Mouse (Mus musculus): ENCODE data around the gene Invs. TPM values are rescaled to one million over a fixed set of nuclear protein-coding genes. Genes with fewer than 3 reads are reported as not detected.
"Not testable (repeated sequence)": the region's sequence is repeated elsewhere in the genome, so short reads cannot be mapped to it uniquely, and the experiment has no call there.

The Invs gene
- total RNA-seq, 4 experiments from 2014 or later = 1.8 to 2.7 (median 2.3) TPM

DNA sequence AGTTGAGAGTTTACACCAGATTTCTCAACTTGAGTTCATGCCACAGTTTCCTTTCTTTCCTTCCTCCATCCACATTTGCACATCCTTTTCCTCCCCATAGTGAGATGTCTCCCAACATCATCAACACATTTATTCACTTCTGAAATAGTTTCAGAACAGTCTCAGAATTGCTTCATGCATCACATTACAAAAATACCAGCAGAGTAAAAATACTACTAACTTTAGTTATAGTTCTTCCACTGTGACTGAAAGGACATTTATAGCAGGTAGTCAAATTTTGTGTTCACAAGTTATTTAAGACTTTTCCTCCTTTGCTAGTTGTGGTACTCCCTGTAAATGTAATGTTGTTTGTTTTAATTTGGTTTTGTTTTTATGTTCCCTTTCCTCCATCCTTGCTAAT, 47.6 kb downstream of the Invs start:
- DNase-seq (ENCODE audit: low spot score in 2 of 2) = no peak

DNA sequence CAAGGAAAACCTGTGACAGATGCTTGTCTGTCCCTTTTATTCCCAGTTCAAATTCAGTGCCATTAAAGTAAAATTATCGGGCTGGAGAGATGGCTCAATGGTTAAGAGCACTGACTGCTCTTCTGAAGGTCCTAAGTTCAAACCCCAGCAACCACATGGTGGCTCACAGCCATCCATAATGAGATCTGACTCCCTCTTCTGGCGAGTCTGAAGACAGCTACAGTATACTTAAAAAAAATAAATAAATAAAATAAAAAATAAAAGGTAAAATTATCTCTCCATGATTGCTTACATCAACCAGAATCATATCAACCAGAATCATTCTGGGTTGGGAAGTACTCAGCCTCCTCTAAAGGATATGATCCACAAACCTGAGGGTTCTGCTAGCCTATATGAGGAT, 48.5 kb downstream of the Invs start:
- no peak for DNase-seq (ENCODE audit: low spot score in 2 of 2)

DNA sequence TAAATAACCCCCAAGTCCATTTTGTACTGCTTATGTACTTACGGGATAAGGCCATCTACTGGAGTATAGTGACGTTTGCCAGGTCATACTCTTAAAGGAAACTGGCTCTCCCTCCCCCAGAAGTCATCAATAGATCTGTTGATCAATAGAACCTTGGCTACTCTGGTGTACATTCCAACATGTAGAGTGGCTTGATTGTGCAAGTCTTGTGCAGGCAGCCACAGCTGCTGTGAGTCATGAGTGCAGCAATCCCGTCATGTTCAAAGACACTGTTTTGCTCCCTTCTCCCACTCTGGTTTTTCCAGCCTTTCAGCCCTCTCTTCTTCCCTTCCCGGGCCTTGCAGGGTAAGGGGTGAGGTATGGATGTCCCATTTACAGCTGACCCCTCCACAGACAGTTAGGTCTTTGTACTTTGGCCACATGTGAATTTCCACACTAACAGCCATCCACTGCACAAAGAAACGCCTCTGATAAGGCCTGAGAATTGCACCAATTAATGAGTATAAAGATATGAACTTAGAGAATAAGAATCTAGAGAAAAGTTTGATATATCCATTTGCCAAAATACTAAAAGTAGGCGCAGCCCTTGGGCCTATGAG, 53.0 kb downstream of the Invs start:
- DNase-seq (ENCODE audit: low spot score in 2 of 2) = no peak

DNA sequence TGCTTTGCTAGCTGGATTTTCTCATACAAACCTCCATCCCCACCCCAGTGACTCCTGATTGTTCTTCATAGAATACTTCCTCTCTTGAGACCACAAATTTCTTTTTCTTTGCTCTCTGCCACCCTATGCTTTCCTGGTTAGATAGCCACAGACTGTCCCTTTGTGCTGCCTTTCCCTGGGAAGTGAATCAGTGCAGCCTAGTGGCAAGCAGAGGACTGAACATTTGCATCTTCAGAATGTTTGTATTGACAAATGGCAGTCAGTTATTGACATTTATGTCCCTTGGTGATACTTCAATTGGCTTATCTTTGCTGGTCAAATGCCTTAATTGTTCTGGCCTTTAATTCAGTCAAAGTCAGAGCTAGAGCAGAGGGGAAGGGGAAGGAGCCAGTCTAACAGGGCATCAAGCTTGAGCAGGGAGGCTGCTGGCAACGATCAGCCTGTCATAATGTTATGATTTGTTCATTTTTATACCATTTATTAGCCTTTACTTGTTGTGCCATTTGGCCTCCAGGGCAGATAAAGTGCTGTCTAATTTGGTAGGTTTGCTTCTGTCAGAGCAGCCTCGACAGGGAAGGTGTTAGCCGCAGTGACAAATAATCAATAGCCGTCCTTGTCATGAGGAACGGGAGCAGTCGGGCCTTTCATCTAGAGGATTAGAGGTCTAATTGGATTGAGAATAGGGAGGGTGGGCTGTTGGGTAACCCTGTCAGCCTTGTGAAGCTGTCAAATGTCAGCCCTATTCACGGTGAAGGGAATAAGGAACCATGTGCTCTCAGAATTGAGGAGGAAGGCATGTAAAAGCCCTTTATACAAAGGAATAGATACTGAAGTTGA, 55.6 kb downstream of the Invs start:
- no peak for DNase-seq (ENCODE audit: low spot score in 2 of 2)

DNA sequence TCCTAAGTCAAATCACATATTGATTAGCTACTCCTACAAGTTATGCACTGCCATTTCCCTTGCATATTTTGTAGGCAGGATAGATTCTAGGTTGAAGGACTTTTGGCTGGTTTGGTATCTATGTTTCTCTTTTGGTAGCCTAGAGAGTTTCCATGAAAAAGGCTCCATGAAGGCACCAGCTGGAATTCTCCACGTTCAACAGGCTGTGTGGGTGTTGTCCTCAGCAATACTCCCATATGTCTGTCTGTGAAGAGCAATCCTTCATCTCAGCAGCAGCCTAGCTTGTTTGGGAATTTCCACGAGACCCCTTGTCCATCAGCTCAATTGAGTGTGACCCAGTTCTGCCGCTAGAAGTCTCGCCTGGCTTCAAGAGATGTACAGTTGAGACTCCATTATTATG, 63.1 kb downstream of the Invs start:
- DNase-seq (ENCODE audit: low spot score in 2 of 2) = no peak

DNA sequence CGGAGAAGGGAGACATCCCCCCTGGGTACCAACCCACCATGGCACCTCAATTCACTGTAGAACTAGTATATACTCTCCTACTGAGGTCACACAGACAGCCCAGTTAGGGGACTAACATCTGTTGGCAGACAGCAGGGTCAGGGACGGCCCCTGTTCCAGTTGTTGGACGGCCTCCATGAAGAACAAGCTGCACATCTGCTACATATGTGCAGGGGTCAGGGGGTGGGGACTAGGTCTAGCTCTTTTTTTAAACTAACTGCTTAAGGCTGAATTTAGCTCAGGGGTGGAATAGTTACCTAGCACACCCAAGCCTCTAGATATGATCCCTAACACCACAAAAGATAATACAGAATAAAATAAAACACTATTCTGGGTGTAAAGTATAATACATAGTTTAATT, 82.8 kb downstream of the Invs start:
- DNase-seq (ENCODE audit: low spot score in 2 of 2) = no peak

DNA sequence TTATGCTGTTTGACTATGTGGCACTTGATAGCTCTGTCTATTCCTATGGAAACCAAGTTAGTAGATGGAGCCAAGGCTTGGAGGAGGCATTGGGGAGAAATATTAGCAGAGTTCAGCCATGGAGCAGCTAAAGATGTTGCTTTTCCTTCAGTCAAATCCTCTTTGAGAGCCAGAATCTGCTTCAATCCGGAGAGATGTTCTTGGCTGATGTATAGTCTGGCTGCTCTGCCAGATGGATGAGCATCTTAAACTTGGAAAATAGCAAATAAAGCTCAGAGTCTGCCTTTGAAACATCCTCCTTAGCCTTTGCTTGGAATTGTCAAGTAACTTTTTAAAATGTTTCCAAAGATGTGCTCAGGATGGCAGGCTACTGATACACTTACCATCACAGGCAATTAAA, 91.5 kb downstream of the Invs start:
- DNase-seq (ENCODE audit: low spot score in 2 of 2) = no peak

DNA sequence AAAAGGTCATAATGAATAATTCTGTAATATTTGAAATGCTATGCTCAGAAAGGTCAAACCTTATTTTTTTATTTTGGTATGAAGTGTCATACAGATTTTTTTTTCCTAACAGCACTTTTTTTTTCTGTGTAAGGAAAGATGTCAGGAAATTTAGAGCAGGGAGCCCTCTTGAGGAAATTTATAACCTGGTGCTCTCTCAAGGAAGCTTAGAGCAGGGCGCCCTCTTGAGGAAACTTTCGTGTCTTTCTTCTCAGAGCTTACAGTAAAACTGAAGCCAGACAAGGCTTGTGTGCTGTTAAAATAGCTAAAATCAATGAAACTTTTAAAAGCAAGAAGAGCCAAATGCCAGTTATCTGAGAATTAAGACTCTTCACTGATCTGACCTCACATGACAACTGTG, 101.4 kb downstream of the Invs start:
- DNase-seq (ENCODE audit: low spot score in 2 of 2) = peak; percentile 9 to 13

DNA sequence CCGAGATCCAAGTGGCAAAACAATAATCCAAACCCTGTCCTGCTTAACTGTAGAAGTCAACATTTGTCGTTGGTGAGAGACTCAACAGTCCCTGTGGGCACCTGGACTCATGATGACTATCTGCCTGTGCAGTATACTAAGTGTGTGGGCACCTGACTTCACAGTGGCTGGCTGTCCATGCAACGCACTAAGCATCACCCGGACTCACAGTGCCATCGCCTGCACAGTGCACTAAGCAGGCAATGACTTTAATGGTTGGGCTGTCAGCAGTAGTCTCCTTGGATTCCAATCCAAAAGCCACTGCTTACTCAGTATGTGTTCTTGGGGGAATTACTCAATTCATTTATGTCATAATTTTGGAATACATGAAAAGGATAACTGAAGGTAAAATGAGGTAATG, 102.9 kb downstream of the Invs start:
- DNase-seq (ENCODE audit: low spot score in 2 of 2) = no peak

DNA sequence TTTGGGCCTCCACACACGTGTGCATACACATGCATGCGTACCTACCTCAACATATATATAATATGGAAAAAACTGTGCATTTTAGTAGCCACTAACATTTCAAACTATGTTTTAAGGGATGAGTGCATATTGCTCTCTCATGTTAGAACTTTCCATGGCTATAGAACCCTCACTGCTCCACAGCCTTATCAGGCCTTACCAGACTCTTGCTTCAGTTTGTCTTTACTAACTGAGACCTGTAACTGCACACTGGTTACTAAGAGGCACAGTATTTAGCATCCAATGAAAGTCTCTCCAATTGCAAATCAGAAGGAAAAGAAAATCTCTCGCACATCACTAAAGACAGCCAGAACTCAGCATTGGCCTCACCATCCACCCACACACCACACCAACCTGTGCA, 117.4 kb downstream of the Invs start:
- DNase-seq (ENCODE audit: low spot score in 2 of 2) = no peak

DNA sequence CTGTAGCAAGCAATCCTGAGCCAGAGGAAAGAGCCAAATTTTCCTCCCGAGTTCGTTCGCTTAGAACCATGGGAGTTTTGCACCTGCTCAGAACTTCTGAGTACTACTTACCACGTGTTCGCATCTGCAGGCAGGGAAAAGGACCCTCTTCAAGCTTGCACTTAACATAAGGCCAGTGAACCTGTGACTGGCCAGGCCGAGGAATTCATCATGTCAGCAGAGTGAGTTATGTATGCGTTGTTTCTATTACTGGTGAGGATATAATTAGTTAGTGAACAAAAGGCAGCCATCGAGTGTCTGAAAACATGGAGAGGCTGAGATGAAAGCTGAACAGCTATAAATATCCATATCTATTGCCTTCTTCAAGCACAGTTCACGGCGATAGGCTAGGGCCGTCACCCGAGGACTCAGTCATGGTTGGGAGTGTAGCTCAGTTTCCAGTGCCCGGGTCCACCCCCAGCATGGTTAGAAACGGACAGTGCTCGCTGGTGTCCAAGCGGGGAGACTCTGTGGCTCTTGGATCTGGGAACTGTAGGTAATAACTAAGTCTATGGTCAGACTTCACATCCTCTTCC, 123.6 kb downstream of the Invs start:
- DNase-seq (ENCODE audit: low spot score in 2 of 2) = no peak

DNA sequence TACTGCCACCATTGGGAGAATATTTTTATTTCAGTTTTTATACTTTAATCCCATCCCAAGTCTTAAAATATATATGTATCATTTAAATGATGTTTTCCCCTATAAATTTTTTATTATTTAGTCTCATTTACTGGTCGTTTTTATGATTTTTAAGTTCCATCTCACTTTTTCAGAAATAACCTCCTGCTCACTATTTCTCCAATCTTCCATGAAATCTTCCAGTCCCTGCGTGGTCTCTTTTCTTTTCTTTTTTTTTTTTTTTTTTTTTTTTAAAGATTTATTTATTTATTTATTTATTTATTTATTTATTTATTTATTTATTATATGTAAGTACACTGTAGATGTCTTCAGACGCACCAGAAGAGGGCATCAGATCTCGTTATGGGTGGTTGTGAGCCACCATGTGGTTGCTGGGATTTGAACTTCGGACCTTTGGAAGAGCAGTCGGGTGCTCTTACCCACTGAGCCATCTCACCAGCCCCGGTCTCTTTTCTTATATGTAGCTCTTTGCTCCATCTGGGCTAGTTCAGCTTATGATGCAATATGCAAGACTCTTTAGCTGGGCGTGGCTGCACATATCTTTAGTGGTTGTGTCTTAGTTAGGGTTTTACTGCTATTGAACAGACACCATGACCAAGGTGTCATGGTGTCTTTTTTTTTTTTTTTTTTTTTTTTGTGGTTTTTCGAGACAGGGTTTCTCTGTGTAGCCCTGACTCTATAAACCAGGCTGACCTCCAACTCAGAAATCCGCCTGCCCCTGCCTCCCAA, 126.3 kb downstream of the Invs start:
- DNase-seq (ENCODE audit: low spot score in 2 of 2) = not testable (repeated sequence)

DNA sequence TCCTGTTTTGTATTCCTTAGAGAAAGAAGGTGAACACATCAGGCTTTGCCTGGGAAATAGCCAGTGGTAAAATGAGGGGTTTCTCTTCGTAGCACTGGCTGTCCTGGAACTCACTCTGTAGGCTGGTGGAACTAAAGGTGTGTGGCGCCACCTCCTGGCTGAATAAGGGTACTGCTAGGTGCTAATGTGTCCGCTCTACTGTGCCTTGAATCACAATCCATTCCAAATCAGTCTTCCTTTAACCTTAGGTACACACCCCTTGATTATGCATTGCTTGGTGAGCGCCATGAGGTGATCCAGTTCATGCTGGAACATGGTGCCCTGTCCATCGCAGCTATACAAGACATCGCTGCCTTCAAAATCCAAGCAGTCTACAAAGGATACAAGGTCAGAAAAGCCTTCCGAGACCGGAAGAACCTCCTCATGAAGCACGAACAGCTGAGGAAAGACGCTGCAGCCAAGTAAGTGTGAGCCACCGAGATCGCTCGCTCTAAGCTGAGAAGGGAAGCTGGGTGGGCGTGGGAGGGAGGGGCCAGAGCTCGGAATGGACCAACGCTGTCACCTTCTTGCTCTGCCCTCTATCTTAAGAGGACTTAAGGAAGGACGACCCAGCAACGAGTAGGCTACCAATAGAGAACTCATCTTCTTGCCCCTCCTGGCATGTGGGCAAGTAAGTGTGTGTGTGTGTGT, 127.9 kb downstream of the Invs start:
- peak; percentile 8 to 28 for DNase-seq (ENCODE audit: low spot score in 2 of 2)

DNA sequence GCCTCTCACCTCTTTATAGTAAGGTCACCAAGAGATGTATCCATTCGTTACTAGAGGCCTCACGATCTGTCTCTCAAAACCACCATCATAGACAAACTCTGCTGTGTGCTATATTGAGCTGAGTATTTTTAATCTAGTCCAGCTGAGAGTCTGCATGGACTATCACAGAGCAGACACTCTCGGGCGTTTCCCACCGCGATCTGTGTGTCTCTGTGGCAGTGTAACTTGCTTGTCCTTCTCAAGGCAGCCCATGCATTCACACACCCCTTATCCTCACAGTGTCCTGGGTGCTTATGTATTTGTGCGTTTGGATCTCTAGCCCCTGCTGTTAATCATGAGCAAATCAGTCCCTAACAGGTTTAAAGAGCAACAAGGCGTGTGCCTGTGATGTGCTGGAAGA, 133.9 kb downstream of the Invs start:
- DNase-seq (ENCODE audit: low spot score in 2 of 2) = no peak

DNA sequence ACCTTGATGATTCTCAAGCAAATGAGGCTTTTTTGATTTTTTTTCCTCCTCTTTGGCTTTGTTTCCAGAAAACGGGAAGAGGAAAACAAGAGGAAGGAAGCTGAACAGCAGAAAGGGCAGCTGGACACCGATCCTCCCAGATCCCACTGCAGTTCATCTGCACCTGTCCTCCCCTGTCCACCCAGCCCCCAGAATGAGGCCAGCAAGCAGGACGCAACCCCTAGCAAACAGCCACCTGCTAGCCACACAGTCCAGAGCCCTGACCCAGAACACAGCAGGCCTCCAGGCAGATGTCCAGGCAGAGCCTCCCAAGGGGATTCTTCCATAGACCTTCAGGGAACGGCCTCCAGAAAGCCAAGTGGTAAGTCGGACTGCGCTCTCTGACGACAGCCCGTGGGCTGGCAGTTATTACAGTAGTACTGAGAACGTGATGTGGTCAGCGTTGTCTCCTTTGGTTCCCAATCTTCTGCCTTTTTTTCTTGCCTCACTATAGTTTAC, 136.3 kb downstream of the Invs start:
- peak; percentile 78 to 81 for DNase-seq (ENCODE audit: low spot score in 2 of 2)

DNA sequence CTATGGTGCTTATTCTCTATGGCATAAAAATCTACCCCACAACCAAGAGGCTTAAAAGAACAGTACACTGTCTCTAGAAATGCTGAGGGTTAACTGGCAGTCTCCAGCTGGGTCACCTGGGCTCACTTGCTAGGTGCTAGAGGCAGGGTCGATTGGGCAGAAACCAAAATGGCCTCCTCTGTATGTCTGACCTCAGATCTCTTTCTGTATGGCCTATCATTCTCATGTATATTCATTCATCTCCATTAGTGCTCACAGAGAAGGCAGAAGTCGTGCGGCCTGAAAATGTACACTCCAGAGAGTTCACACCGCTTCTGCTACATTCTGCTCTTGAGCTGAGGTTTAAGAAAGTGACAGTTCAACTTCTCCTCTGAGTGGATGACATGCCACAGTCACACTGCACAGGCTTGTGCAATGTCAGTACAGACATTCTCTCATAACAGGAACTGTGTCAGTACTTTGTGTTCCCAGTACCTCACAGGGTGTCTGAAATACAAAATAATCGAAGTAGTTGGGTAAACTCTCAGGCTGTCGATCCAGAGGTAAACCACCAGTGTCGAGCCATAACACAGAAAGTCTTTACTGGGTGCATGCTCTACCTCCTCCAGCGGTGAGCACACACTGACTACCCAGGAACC, 139.4 kb downstream of the Invs start:
- no peak for DNase-seq (ENCODE audit: low spot score in 2 of 2)

DNA sequence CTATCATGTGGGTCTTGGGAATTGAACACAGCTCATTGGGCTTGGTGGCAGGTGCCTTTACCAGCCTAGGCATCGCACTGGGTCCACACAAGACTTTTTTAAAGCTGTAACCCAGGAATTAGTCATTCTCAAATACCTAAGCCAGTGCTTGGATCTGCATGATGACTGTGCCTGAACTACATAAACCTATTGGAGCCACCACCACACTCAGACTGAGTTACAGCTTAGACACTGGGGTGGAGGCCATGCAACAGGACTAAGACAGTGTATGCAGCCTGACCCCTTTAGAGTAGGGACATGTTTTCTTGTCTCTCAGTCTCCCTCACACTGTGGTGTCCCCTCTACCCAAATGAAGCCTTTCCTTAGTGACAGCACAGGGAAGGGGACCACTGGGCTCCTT, 143.1 kb downstream of the Invs start:
- DNase-seq (ENCODE audit: low spot score in 2 of 2) = no peak

DNA sequence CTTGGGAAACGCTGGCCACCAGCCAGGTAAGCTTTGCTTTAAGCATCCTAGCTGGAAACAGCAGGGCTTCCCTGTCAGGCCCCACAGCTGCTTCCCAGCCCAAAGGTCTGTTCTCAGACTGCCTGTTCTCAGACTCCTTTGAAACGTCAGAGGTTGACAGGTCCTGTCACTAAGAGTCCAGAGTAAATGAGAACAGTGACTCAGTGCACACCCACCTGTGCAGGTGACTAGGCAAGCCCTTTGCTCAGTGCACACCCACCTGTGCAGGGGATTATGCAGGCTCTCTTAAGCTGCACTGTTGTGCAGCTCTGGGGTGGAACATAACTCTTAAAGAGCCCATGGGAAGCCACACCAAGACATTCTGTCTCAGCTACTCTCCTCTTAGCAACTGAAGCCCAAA, 144.2 kb downstream of the Invs start:
- DNase-seq (ENCODE audit: low spot score in 2 of 2) = no peak

DNA sequence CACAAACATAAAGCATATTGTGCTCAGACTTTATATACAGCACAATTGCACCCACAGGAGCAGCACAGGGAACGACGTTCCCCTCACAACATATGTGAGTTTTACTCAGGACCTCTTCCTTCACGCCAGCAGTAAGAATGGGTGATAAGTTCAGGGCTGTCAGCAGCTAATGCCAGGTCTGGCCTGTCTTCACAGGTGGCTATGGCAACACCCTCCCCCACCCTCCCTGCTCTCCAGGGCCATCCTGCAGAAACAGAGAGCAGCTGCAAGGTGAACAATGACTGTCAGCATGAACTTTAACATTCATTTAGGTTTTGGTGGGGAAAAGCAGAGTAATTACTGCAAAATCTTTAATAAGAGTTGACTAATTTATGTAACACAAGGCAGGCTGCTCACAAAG, 147.9 kb downstream of the Invs start:
- DNase-seq (ENCODE audit: low spot score in 2 of 2) = no peak

DNA sequence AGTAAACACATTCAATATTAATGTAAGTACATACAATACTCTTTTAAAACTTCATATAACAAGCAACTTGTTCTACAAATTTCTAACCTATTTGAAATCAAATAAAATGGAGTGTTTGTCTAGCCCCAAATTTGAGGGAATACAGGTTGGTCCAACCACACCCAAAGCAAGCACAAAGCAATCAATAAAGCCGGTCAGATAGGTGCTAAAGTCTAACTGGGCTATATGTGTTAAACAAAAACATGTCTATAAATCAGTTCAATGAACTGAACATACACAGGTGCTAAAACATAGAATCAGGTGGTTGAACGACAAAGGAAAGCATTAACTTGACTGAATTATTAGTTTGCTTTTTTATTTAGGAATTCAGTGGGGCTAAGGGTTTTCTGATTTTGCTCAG, 148.5 kb downstream of the Invs start:
- no peak for DNase-seq (ENCODE audit: low spot score in 2 of 2)
